Mouse (Mus musculus) cerebellum, adult 18-20 months (tissue): Measurements from ENCODE around the gene Olfr734.

Experiments
- DNase-seq, 2 experiments: peaks; one replicate each; pipeline ENCODE4 v3.0.0; 2021

Gene Olfr734

GRCm38 (mm10) chr14:50326661-50327060, at the start of gene Olfr734:
Gene Olfr734 (minus strand): TSS chr14:50326761.
- no peak for DNase-seq

GRCm38 (mm10) chr14:50363561-50363960, 37.0 kb upstream of the Olfr734 start:
- DNase-seq, result no peak

DNA sequence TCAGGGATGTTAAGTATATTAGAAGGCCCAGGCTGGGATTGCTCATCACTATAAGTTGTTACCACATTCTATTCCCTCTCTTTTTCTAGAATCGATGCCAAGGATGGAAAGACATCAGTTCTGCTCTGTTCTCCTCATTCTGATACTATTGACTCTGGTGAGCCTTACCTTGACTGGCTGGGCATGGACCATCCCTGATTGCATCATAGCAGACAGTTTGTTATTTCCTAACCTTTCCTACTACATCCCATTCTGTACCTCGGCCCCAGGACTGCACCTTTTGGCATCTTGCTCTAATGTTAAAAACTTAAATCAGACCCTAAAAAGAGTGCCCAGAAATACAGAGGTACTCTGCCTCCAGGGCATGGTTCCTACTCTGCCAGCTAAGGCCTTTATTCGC, 33.9 kb upstream of the Olfr734 start:
- DNase-seq, result no peak

GRCm38 (mm10) chr14:50357593-50357992, 31.0 kb upstream of the Olfr734 start, which contains the start of gene Tlr11:
Gene Tlr11 (plus strand): TSS chr14:50357914.
- no peak for DNase-seq

GRCm38 (mm10) chr14:50356725-50357124, 30.2 kb upstream of the Olfr734 start:
- no peak for DNase-seq

- no peak for DNase-seq
These were observed 25.9 kb upstream of the Olfr734 start for GRCm38 (mm10) chr14:50352438-50352837.

- DNase-seq, result no peak
These were observed 22.2 kb upstream of the Olfr734 start, which contains the start of gene Olfr735 for GRCm38 (mm10) chr14:50348796-50349195. Gene Olfr735 (minus strand): TSS chr14:50348872.

GRCm38 (mm10) chr14:50301422-50301821, 25.1 kb downstream of the Olfr734 start, which contains the start of gene Olfr733:
Gene Olfr733 (minus strand): TSS chr14:50301522.
- DNase-seq, result no peak

DNA sequence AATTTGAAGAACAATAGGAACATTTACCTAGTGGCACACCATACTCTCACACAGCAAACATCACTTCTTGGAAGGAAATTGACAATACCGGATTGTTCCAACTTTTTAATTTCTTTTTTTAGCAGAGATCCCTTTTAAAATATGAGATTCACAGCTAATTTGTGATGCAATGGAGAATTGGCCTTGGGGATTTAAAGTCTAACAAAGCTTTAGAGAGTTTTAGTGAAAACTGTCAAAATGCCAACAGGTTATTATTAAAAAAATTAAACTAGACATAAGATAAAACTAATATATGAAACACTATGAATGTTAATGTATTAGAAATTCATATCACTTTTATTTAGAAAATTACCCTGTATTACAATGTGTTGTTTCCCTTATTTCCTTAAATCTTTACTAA, 42.5 kb downstream of the Olfr734 start, which contains the start of gene Olfr732:
Gene Olfr732 (minus strand): TSS at position 101 of the 400 bp plus-strand sequence.
- no peak for DNase-seq
